Mouse (Mus musculus): ENCODE measurements around the gene Ifih1. TPM values are rescaled to one million over a fixed set of nuclear protein-coding genes. Genes with fewer than 3 reads are reported as not detected.

The Ifih1 gene
- polyA plus RNA-seq, 1 experiment from 2014 or later, result 4.8 TPM

GRCm38 (mm10) chr2:62664839-62665238 is 18.8 kb upstream of the Ifih1 start:
- Histone ChIP-seq H3K4me3 (replicated peaks; ENCODE audit: low read length) (peak overlapping the region; percentile 73), H3K27me3 (ENCODE audit: control insufficient read depth, insufficient read depth, low read length) (no peaks in the 10 kb centered on the region), H3K4me2 (ENCODE audit: low read depth, low read length) (peak overlapping the region; percentile 91), H3K9ac (ENCODE audit: low read length) (no peak overlapping the region), H3K36me3 (ENCODE audit: control insufficient read depth, insufficient read depth, low read length) (no peaks in the 10 kb centered on the region), H3K9me3 (replicated peaks; ENCODE audit: control insufficient read depth, low read length) (no peaks in the 10 kb centered on the region), H3K27ac (ENCODE audit: low read length) (no peak overlapping the region), H3K4me1 (ENCODE audit: control insufficient read depth, insufficient read depth, low read length) (no peaks in the 10 kb centered on the region)
- ATAC-seq (ENCODE audit: insufficient read depth, low FRiP score), result no peak
- WGBS, result 63% methylated on average over 7 of the region's 7 CpGs

DNA sequence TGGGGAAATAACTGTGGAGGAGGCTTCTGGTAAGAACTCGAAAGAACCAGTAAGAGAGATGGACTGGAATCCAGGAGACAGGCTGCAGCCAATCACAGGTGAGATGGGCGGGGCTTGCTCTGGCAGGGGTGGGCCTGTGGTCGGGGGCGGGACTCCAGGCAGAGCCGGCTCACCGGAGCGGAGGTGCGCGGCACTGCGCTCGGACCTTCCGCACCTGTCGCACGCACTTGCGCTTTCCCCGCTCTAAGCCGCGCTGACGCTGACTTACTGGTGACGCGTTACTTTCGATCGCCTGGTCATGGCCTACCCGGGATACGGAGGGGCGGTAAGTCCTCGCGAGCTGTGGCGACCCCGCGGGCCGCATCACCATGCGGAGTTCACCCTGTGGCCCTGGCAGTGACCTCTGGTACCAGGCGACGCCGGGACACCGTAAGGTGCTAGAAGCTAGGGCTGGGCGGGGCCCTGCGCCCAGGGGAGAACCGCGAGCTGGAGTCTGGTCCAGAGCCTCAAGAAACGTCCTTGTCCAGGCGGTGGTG is 18.1 kb upstream of the Ifih1 start, which contains the start of gene Gca:
Gca (plus strand) TSS at position 151 of the 536 bp plus-strand sequence.
- Histone ChIP-seq H3K4me2 (ENCODE audit: low read depth, low read length) (peak within 1 kb of the TSS; percentile 91), H3K9me3 (replicated peaks; ENCODE audit: control insufficient read depth, low read length) (no peaks in the 10 kb centered on the region), H3K4me3 (replicated peaks; ENCODE audit: low read length) (peak within 1 kb of the TSS; percentile 73), H3K9ac (ENCODE audit: low read length) (peak within 1 kb of the TSS; percentile 75), H3K4me1 (ENCODE audit: control insufficient read depth, insufficient read depth, low read length) (no peaks in the 10 kb centered on the region), H3K27me3 (ENCODE audit: control insufficient read depth, insufficient read depth, low read length) (no peaks in the 10 kb centered on the region), H3K27ac (ENCODE audit: low read length) (no peak within 1 kb of the TSS; the same call in 1 of the 2 replicates), H3K36me3 (ENCODE audit: control insufficient read depth, insufficient read depth, low read length) (no peaks in the 10 kb centered on the region)
- ATAC-seq (ENCODE audit: insufficient read depth, low FRiP score), result peak; percentile 97
- under 1% methylated on average over 43 of the region's 43 CpGs for WGBS

GRCm38 (mm10) chr2:62662560-62662959 is 16.5 kb upstream of the Ifih1 start:
- ATAC-seq (ENCODE audit: insufficient read depth, low FRiP score), result no peak
- 81% methylated on average over 3 of the region's 3 CpGs for WGBS
- no peak overlapping the region for H3K4me2 ChIP-seq (ENCODE audit: low read depth, low read length)

DNA sequence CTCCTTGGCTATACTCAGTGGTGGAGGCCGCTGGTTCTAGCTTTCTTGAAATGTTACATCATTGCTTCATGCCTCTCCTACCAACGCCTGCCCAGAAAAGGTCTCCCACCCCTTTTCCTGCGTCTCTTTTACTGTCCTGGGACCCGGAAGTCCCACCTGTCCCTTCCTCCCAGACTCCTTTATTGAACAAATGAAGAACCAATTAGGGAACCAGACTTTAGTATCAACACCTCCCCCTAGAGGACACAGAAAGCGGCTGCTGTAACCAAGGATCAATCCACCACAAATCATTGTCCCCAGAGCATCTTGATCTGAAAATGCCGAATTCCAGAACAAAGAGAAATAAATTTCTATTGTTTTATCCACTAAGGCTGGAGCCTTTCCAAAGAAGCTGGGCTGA is 14.5 kb upstream of the Ifih1 start:
- H3K9me3 ChIP-seq (replicated peaks; ENCODE audit: control insufficient read depth, low read length), result no peaks in the 10 kb centered on the region

More at GRCm38 (mm10) chr2:62662560-62662959, 16.5 kb upstream of the Ifih1 start:
- H3K4me1 ChIP-seq (ENCODE audit: control insufficient read depth, insufficient read depth, low read length), result no peaks in the 10 kb centered on the region
- H3K27ac ChIP-seq (ENCODE audit: low read length), result no peak overlapping the region
- H3K27me3 ChIP-seq (ENCODE audit: control insufficient read depth, insufficient read depth, low read length), result no peaks in the 10 kb centered on the region
- H3K9ac ChIP-seq (ENCODE audit: low read length), result no peak overlapping the region
- no peak overlapping the region for H3K4me3 ChIP-seq (replicated peaks; ENCODE audit: low read length)
- no peaks in the 10 kb centered on the region for H3K36me3 ChIP-seq (ENCODE audit: control insufficient read depth, insufficient read depth, low read length)
- H3K9me3 ChIP-seq (replicated peaks; ENCODE audit: control insufficient read depth, low read length), result no peaks in the 10 kb centered on the region

DNA sequence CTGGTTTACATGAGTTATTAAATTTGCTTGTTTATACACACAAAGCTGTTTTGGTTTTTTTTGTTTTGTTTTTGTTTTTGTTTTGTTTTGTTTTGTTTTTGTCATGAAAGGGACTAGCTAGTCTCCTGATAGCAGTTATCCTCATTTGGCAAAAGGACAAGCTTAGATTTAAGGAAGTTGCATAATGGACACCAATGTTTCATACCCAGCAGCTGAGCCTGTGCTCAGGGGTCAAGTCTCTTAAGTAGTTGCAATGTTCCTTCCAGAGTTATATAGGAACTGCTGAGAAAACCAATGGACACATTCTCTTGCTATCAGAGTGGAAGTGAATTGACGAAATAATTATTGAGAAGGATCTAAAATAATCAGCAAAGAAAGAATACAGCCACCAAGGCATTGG is 10.0 kb upstream of the Ifih1 start:
- Histone ChIP-seq H3K27me3 (ENCODE audit: control insufficient read depth, insufficient read depth, low read length) (no peaks in the 10 kb centered on the region), H3K4me1 (ENCODE audit: control insufficient read depth, insufficient read depth, low read length) (no peaks in the 10 kb centered on the region), H3K36me3 (ENCODE audit: control insufficient read depth, insufficient read depth, low read length) (no peaks in the 10 kb centered on the region), H3K4me2 (ENCODE audit: low read depth, low read length) (no peak overlapping the region), H3K27ac (ENCODE audit: low read length) (no peak overlapping the region), H3K4me3 (replicated peaks; ENCODE audit: low read length) (no peak overlapping the region), H3K9ac (ENCODE audit: low read length) (no peak overlapping the region), H3K9me3 (replicated peaks; ENCODE audit: control insufficient read depth, low read length) (no peaks in the 10 kb centered on the region)
- WGBS, result 76% methylated on average over 1 of the region's 1 CpGs
- no peak for ATAC-seq (ENCODE audit: insufficient read depth, low FRiP score)

More for the DNA sequence above, 14.5 kb upstream of the Ifih1 start:
- Histone ChIP-seq H3K27ac (ENCODE audit: low read length) (no peak overlapping the region), H3K9ac (ENCODE audit: low read length) (no peak overlapping the region), H3K4me3 (replicated peaks; ENCODE audit: low read length) (no peak overlapping the region), H3K27me3 (ENCODE audit: control insufficient read depth, insufficient read depth, low read length) (no peaks in the 10 kb centered on the region), H3K4me1 (ENCODE audit: control insufficient read depth, insufficient read depth, low read length) (no peaks in the 10 kb centered on the region), H3K4me2 (ENCODE audit: low read depth, low read length) (no peak overlapping the region), H3K36me3 (ENCODE audit: control insufficient read depth, insufficient read depth, low read length) (no peaks in the 10 kb centered on the region)
- 55% methylated on average over 6 of the region's 6 CpGs for WGBS
- no peak for ATAC-seq (ENCODE audit: insufficient read depth, low FRiP score)

GRCm38 (mm10) chr2:62654519-62655338 is 8.7 kb upstream of the Ifih1 start:
- H3K4me2 ChIP-seq (ENCODE audit: low read depth, low read length), result no peak overlapping the region
- H3K27me3 ChIP-seq (ENCODE audit: control insufficient read depth, insufficient read depth, low read length), result no peaks in the 10 kb centered on the region
- no peaks in the 10 kb centered on the region for H3K9me3 ChIP-seq (replicated peaks; ENCODE audit: control insufficient read depth, low read length)
- no peak overlapping the region for H3K4me3 ChIP-seq (replicated peaks; ENCODE audit: low read length)
- H3K27ac ChIP-seq (ENCODE audit: low read length), result no peak overlapping the region
- WGBS, result 41% methylated on average over 7 of the region's 7 CpGs
- H3K36me3 ChIP-seq (ENCODE audit: control insufficient read depth, insufficient read depth, low read length), result no peaks in the 10 kb centered on the region
- H3K4me1 ChIP-seq (ENCODE audit: control insufficient read depth, insufficient read depth, low read length), result no peaks in the 10 kb centered on the region
- no peak overlapping the region for H3K9ac ChIP-seq (ENCODE audit: low read length)
- no peak for ATAC-seq (ENCODE audit: insufficient read depth, low FRiP score)

- 69% methylated on average over 4 of the region's 4 CpGs for whole genome bisulfite sequencing
- Histone ChIP-seq H3K4me3 (replicated peaks; ENCODE audit: low read length) (no peak overlapping the region), H3K4me1 (ENCODE audit: control insufficient read depth, insufficient read depth, low read length) (no peaks in the 10 kb centered on the region), H3K4me2 (ENCODE audit: low read depth, low read length) (no peak overlapping the region), H3K36me3 (ENCODE audit: control insufficient read depth, insufficient read depth, low read length) (no peaks in the 10 kb centered on the region), H3K27ac (ENCODE audit: low read length) (no peak overlapping the region), H3K9ac (ENCODE audit: low read length) (no peak overlapping the region), H3K9me3 (replicated peaks; ENCODE audit: control insufficient read depth, low read length) (no peaks in the 10 kb centered on the region), H3K27me3 (ENCODE audit: control insufficient read depth, insufficient read depth, low read length) (no peaks in the 10 kb centered on the region)
- no peak for ATAC-seq (ENCODE audit: insufficient read depth, low FRiP score)
Observed at GRCm38 (mm10) chr2:62652466-62652865, 6.4 kb upstream of the Ifih1 start.

DNA sequence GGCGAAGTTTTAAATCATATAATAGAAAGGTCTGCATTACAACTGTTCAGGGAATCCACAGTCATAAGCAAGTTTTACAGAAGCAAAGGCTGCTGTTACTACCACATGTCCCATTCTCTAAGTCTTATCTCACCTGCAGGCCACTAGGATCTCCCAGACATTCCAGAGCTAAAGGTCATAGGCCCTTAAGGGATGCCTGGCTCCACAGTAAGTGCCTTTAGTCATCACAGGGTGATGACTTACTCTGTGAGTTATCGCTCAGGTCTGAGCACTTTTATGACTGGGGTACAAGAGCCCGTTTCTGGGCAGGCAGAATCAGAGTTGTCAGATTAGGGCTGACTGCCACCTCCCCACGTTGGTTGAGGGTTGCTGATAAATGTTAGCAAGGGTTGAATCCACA is 5.8 kb upstream of the Ifih1 start:
- Histone ChIP-seq H3K36me3 (ENCODE audit: control insufficient read depth, insufficient read depth, low read length) (no peaks in the 10 kb centered on the region), H3K4me2 (ENCODE audit: low read depth, low read length) (no peak overlapping the region), H3K27me3 (ENCODE audit: control insufficient read depth, insufficient read depth, low read length) (no peaks in the 10 kb centered on the region), H3K27ac (ENCODE audit: low read length) (no peak overlapping the region), H3K4me1 (ENCODE audit: control insufficient read depth, insufficient read depth, low read length) (no peaks in the 10 kb centered on the region), H3K4me3 (replicated peaks; ENCODE audit: low read length) (no peak overlapping the region), H3K9ac (ENCODE audit: low read length) (no peak overlapping the region), H3K9me3 (replicated peaks; ENCODE audit: control insufficient read depth, low read length) (no peaks in the 10 kb centered on the region)
- ATAC-seq (ENCODE audit: insufficient read depth, low FRiP score), result no peak
- WGBS, result 60% methylated on average over 4 of the region's 4 CpGs

DNA sequence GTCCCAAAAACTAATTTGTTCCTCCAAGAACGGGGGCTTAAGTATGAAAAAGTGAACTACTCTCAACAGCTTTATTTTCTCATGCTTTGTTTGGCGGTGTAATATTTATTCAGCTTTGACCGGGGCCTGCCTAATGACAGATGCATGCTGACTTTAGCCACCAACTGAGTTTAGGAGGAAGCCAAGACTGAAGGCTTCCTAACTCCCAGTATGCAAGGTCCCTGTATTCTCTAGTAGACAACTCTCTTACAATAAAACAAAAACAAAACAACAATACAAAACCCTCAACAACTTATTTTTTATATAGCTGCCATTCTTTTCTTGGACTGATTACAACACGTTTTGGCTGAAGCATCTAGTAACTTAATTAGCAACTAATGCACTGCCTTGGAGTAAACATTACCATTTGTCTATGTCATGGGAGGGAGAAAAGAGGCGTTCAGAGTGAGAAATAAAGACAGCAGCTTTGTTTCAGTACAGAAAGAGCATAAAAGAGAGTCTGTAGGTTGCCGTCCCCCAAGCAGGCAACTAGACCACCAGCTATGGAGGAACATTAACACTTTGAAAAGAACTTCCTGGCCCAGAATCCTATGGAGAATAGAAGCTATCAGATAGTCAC is 725 bp upstream of the Ifih1 start:
- Histone ChIP-seq H3K4me3 (replicated peaks; ENCODE audit: low read length) (peak overlapping the region; percentile 57), H3K27ac (ENCODE audit: low read length) (no peak overlapping the region), H3K27me3 (ENCODE audit: control insufficient read depth, insufficient read depth, low read length) (no peaks in the 10 kb centered on the region), H3K9me3 (replicated peaks; ENCODE audit: control insufficient read depth, low read length) (no peaks in the 10 kb centered on the region), H3K36me3 (ENCODE audit: control insufficient read depth, insufficient read depth, low read length) (no peaks in the 10 kb centered on the region), H3K9ac (ENCODE audit: low read length) (peak overlapping the region; percentile 75; the same call in 1 of the 2 replicates), H3K4me2 (ENCODE audit: low read depth, low read length) (peak overlapping the region; percentile 49), H3K4me1 (ENCODE audit: control insufficient read depth, insufficient read depth, low read length) (peaks cover 9% of the 10 kb centered on the region; the same call in 1 of the 2 replicates)
- 0 out of 2 replicates have a peak, but pooled peaks have one; percentile 14 for ATAC-seq (ENCODE audit: insufficient read depth, low FRiP score)
- WGBS, result 19% methylated on average over 6 of the region's 6 CpGs

Data from stomach, embryonic 16.5 days (tissue).